Mouse (Mus musculus) embryonic facial prominence, embryonic 13.5 days (tissue): ENCODE data around the gene Hsp90b1. TPM values are rescaled to one million over a fixed set of nuclear protein-coding genes. Genes with fewer than 3 reads are reported as not detected.

Experiments
- microRNA-seq: library from miRNA; unstranded; fragments of <30 nt; microRNA quantifications from one replicate; pipeline ENCODE4, GENCODE M21; 2016
- polyA plus RNA-seq: library from polyadenylated mRNA; unstranded; fragments of >200 nt; fragmentation: Nextera tagmentation; extraction: Ambion mirVana; gene quantifications from 2 replicates; pipeline ENCODE4 v1.2.1, GENCODE M21; 2015

Hsp90b1 gene
- polyA plus RNA-seq, 1 experiment from 2014 or later = 638 TPM

Small RNA genes within 50 kb of the gene (microRNA-seq; reads per million reads assigned to microRNA genes)
- 1.1 reads per million for gene Gm25745

Other genes starting within 250 kb of the Hsp90b1 start
- gene Syn3, start 206.6 kb downstream of the Hsp90b1 start, polyA plus RNA-seq = 3.9 and 4.9 TPM in 2 replicates
- 1.7 TPM in 2 replicates for gene Ttc41, start 302 bp upstream of the Hsp90b1 start, polyA plus RNA-seq
- not detected in 2 replicates for gene Gm49358, start 58.5 kb upstream of the Hsp90b1 start, polyA plus RNA-seq
- gene Nt5dc3, start 73.5 kb upstream of the Hsp90b1 start, polyA plus RNA-seq = 1.3 and 1.5 TPM in 2 replicates